Comparison of ENCODE assay signal across 8 mouse cellular contexts in the genomic region with DNA sequence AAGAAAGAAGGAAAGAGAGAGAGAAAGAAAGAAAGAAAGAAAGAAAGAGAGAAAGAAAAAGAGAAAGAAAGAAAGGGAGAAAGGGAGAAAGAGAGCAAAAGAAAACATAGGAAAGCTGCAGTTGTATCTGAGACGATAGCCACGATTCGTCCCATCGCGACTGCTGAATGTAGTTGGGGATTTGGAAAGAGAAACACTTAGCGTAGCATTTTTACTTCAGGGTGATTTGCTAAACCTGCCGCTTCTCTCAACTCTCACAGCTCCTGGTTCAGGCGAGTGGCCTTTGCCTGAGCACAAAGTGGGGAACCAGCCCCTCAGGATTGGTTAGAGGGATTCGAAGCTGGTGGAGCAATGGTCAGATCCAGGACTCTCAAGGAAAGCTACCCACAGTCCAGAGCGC. TPM values are rescaled to one million over a fixed set of nuclear protein-coding genes. Genes with fewer than 3 reads are reported as not detected.
DNase-seq lines count a peak whose midpoint lies in the region; ATAC-seq and TF ChIP-seq lines count a peak whose summit lies in the region.

No protein-coding gene starts in this region.

- no peak for ATAC-seq in lung, embryonic 16.5 days (ENCODE audit: low read depth)
- ATAC-seq in embryonic facial prominence, embryonic 14.5 days (ENCODE audit: low read depth), result no peak
- ATAC-seq in intestine, postnatal 0 days, result no peak
- ATAC-seq in neural tube, embryonic 12.5 days (ENCODE audit: low FRiP score, low read depth), result no peak

- no peaks in the 10 kb centered on the region for H3K27me3 ChIP-seq in lung, embryonic 16.5 days (ENCODE audit: control insufficient read depth, insufficient read depth, low read depth, low read length)
- H3K27me3 ChIP-seq in embryonic facial prominence, embryonic 14.5 days (replicated peaks; ENCODE audit: control insufficient read depth, insufficient read depth, low read length), result no peaks in the 10 kb centered on the region
- no peaks in the 10 kb centered on the region for H3K27me3 ChIP-seq in intestine, postnatal 0 days (replicated peaks; ENCODE audit: control insufficient read depth, insufficient read depth, low read length)
- no peaks in the 10 kb centered on the region for H3K27me3 ChIP-seq in neural tube, embryonic 12.5 days (replicated peaks)

- H3K36me3 ChIP-seq in lung, embryonic 16.5 days (ENCODE audit: control insufficient read depth, insufficient read depth, low read length), result no peaks in the 10 kb centered on the region
- peaks cover under 1% of the 10 kb centered on the region; the same call in 1 of the 2 replicates for H3K36me3 ChIP-seq in embryonic facial prominence, embryonic 14.5 days (ENCODE audit: control insufficient read depth, insufficient read depth, low read length)
- no peaks in the 10 kb centered on the region for H3K36me3 ChIP-seq in intestine, postnatal 0 days (ENCODE audit: control insufficient read depth, insufficient read depth)
- no peaks in the 10 kb centered on the region; the same call in 1 of the 2 replicates for H3K36me3 ChIP-seq in neural tube, embryonic 12.5 days

- H3K9me3 ChIP-seq in lung, embryonic 16.5 days (ENCODE audit: control insufficient read depth, low read length), result no peaks in the 10 kb centered on the region
- no peaks in the 10 kb centered on the region for H3K9me3 ChIP-seq in embryonic facial prominence, embryonic 14.5 days (ENCODE audit: control insufficient read depth, low read length)
- H3K9me3 ChIP-seq in intestine, postnatal 0 days (ENCODE audit: control insufficient read depth), result no peaks in the 10 kb centered on the region
- no peaks in the 10 kb centered on the region for H3K9me3 ChIP-seq in neural tube, embryonic 12.5 days

- H3K27ac ChIP-seq in lung, embryonic 16.5 days (ENCODE audit: low read length), result peak overlapping the region; percentile 78; the same call in 1 of the 2 replicates
- no peak overlapping the region for H3K27ac ChIP-seq in embryonic facial prominence, embryonic 14.5 days (replicated peaks; ENCODE audit: low read depth, low read length)
- H3K27ac ChIP-seq in intestine, postnatal 0 days (ENCODE audit: low read depth, low read length), result no peak overlapping the region
- H3K27ac ChIP-seq in neural tube, embryonic 12.5 days, result no peak overlapping the region

- peak overlapping the region; percentile 92 for H3K4me2 ChIP-seq in lung, embryonic 16.5 days (ENCODE audit: low read depth, low read length)
- peak overlapping the region; percentile 82 for H3K4me2 ChIP-seq in embryonic facial prominence, embryonic 14.5 days (ENCODE audit: low read depth, low read length)
- H3K4me2 ChIP-seq in intestine, postnatal 0 days (replicated peaks; ENCODE audit: low read depth), result peak overlapping the region; percentile 89
- H3K4me2 ChIP-seq in neural tube, embryonic 12.5 days (replicated peaks), result peak overlapping the region; percentile 77

- DNase-seq in lung, postnatal 10 days, result no peak
- peak; percentile 12 for DNase-seq in embryonic facial prominence, embryonic 14.5 days (ENCODE audit: low spot score)
- no peak for DNase-seq in layer of hippocampus, postnatal 10 days (ENCODE audit: low spot score in 2 of 2)
- DNase-seq in cerebellum, postnatal 4 days (ENCODE audit: low spot score in 2 of 2), result no peak
- DNase-seq in kidney, postnatal 25 days, result no peak

- peak overlapping the region; percentile 84 for H3K4me3 ChIP-seq in lung, embryonic 16.5 days (ENCODE audit: low read length)
- H3K4me3 ChIP-seq in embryonic facial prominence, embryonic 14.5 days (ENCODE audit: low read depth, low read length), result peak overlapping the region; percentile 86
- H3K4me3 ChIP-seq in intestine, postnatal 0 days (ENCODE audit: low read depth, low read length), result peak overlapping the region; percentile 78
- H3K4me3 ChIP-seq in neural tube, embryonic 12.5 days, result 0 out of 2 replicates have a peak overlapping the region, but pooled peaks have one; percentile 0

- H3K9ac ChIP-seq in lung, embryonic 16.5 days (ENCODE audit: low read length), result peak overlapping the region; percentile 59
- no peak overlapping the region; the same call in 1 of the 2 replicates for H3K9ac ChIP-seq in embryonic facial prominence, embryonic 14.5 days (ENCODE audit: low read depth, low read length)
- H3K9ac ChIP-seq in intestine, postnatal 0 days (ENCODE audit: low read depth, low read length), result no peak overlapping the region
- H3K9ac ChIP-seq in neural tube, embryonic 12.5 days, result no peak overlapping the region

- TF ChIP-seq CTCF in intestine, postnatal 0 days (IDR thresholded peaks at IDR 0.05; ENCODE audit: low read depth), result no peak

- 16% methylated on average over 10 of the region's 10 CpGs for WGBS in lung, embryonic 16.5 days
- WGBS in embryonic facial prominence, embryonic 14.5 days, result 16% methylated on average over 10 of the region's 10 CpGs
- WGBS in intestine, postnatal 0 days, result 11% methylated on average over 10 of the region's 10 CpGs
- 25% methylated on average over 10 of the region's 10 CpGs for WGBS in neural tube, embryonic 12.5 days

- peaks cover 27% of the 10 kb centered on the region for H3K4me1 ChIP-seq in lung, embryonic 16.5 days (replicated peaks; ENCODE audit: control insufficient read depth, insufficient read depth, low read length)
- peaks cover 27% of the 10 kb centered on the region for H3K4me1 ChIP-seq in embryonic facial prominence, embryonic 14.5 days (ENCODE audit: control insufficient read depth, insufficient read depth, low read length)
- H3K4me1 ChIP-seq in intestine, postnatal 0 days (replicated peaks; ENCODE audit: control insufficient read depth, insufficient read depth, low read length), result peaks cover 16% of the 10 kb centered on the region
- H3K4me1 ChIP-seq in neural tube, embryonic 12.5 days, result peaks cover 29% of the 10 kb centered on the region

RNA-seq across cellular contexts. Expression of gene Pfkl, which starts 0.5 kb away (rescaled TPM):
- 158 and 164 TPM in 2 replicates for polyA plus RNA-seq in lung, embryonic 16.5 days (2015; fragmentation: Nextera tagmentation; extraction: Ambion mirVana)
- polyA plus RNA-seq in embryonic facial prominence, embryonic 14.5 days (2014; fragmentation: Nextera tagmentation; extraction: Ambion mirVana), result 87.0 and 114 TPM in 2 replicates
- 42.3 and 51.1 TPM in 2 replicates for polyA plus RNA-seq in intestine, postnatal 0 days (2015; fragmentation: Nextera tagmentation; extraction: Ambion mirVana)
- 113 and 115 TPM in 2 replicates for polyA plus RNA-seq in neural tube, embryonic 12.5 days (2016; fragmentation: Nextera tagmentation; extraction: Ambion mirVana)
- 100 to 1,000 TPM; 112 to 116 TPM for total RNA-seq in layer of hippocampus, postnatal 10 days (2021)

RNA-seq across cellular contexts. Expression of gene Dnmt3l, which starts 31.4 kb away (rescaled TPM):
- 0.65 and 1.6 TPM in 2 replicates for polyA plus RNA-seq in lung, embryonic 16.5 days (2015; fragmentation: Nextera tagmentation; extraction: Ambion mirVana)
- polyA plus RNA-seq in embryonic facial prominence, embryonic 14.5 days (2014; fragmentation: Nextera tagmentation; extraction: Ambion mirVana), result 0.25 TPM in 1 of 2 replicates, not detected in the other
- 0.14 and 0.31 TPM in 2 replicates for polyA plus RNA-seq in intestine, postnatal 0 days (2015; fragmentation: Nextera tagmentation; extraction: Ambion mirVana)
- polyA plus RNA-seq in neural tube, embryonic 12.5 days (2016; fragmentation: Nextera tagmentation; extraction: Ambion mirVana), result not detected in 2 replicates
- not detected for total RNA-seq in layer of hippocampus, postnatal 10 days (2021)

RNA-seq across cellular contexts. Expression of gene 1810043G02Rik, which starts 32.0 kb away (rescaled TPM):
- polyA plus RNA-seq in lung, embryonic 16.5 days (2015; fragmentation: Nextera tagmentation; extraction: Ambion mirVana), result 19.9 and 22.6 TPM in 2 replicates
- 27.5 and 29.1 TPM in 2 replicates for polyA plus RNA-seq in embryonic facial prominence, embryonic 14.5 days (2014; fragmentation: Nextera tagmentation; extraction: Ambion mirVana)
- 8.5 and 8.6 TPM in 2 replicates for polyA plus RNA-seq in intestine, postnatal 0 days (2015; fragmentation: Nextera tagmentation; extraction: Ambion mirVana)
- 35.4 and 35.8 TPM in 2 replicates for polyA plus RNA-seq in neural tube, embryonic 12.5 days (2016; fragmentation: Nextera tagmentation; extraction: Ambion mirVana)
- 10 to 100 TPM; 32.7 to 42.5 TPM for total RNA-seq in layer of hippocampus, postnatal 10 days (2021)

RNA-seq across cellular contexts. Expression of gene Aire, which starts 33.1 kb away (rescaled TPM):
- 2.2 and 2.3 TPM in 2 replicates for polyA plus RNA-seq in lung, embryonic 16.5 days (2015; fragmentation: Nextera tagmentation; extraction: Ambion mirVana)
- 0.24 TPM in 1 of 2 replicates, not detected in the other for polyA plus RNA-seq in embryonic facial prominence, embryonic 14.5 days (2014; fragmentation: Nextera tagmentation; extraction: Ambion mirVana)
- 0.04 TPM in 1 of 2 replicates, not detected in the other for polyA plus RNA-seq in intestine, postnatal 0 days (2015; fragmentation: Nextera tagmentation; extraction: Ambion mirVana)
- 0.17 and 0.22 TPM in 2 replicates for polyA plus RNA-seq in neural tube, embryonic 12.5 days (2016; fragmentation: Nextera tagmentation; extraction: Ambion mirVana)
- under 1 TPM; 0.36 to 0.50 TPM for total RNA-seq in layer of hippocampus, postnatal 10 days (2021)

RNA-seq across cellular contexts. Expression of gene Trpm2, which starts 40.0 kb away (rescaled TPM):
- 1.1 and 1.4 TPM in 2 replicates for polyA plus RNA-seq in lung, embryonic 16.5 days (2015; fragmentation: Nextera tagmentation; extraction: Ambion mirVana)
- 0.41 and 1.4 TPM in 2 replicates for polyA plus RNA-seq in embryonic facial prominence, embryonic 14.5 days (2014; fragmentation: Nextera tagmentation; extraction: Ambion mirVana)
- 0.66 and 1.1 TPM in 2 replicates for polyA plus RNA-seq in intestine, postnatal 0 days (2015; fragmentation: Nextera tagmentation; extraction: Ambion mirVana)
- 2.2 and 3.0 TPM in 2 replicates for polyA plus RNA-seq in neural tube, embryonic 12.5 days (2016; fragmentation: Nextera tagmentation; extraction: Ambion mirVana)
- total RNA-seq in layer of hippocampus, postnatal 10 days (2021), result 10 to 100 TPM; 26.0 to 27.3 TPM

Comparison
In these comparisons a context has a peak if more than half of its experiments do, and no peak if none do; other contexts are left out.
1. H3K4me3 ChIP-seq: peak in every context shown above with its lines; median percentile 86 in embryonic facial prominence, embryonic 14.5 days; 84 in lung, embryonic 16.5 days; 78 in intestine, postnatal 0 days; 0 in neural tube, embryonic 12.5 days.